ENCODE assay signal across 1 mouse cellular context in the genomic region with DNA sequence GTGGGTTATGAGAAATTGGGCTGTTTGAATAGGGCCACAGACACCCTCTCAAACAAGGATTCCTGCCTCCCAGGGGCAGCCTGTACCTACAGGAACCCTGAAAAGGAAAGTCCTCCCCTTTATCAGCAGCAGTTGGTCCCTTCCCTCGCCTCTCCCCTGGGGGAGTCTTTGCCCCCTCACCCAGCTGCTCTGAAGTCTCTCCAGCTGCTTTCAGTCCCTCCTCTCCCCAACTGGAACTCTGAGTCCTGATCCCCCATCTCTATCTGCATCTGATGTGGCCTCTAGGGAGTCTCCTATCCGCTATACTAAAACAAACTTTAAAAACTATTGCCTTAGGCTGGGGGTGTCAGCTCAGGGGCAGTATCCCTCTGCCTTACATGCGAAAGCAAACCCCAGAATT.
TF ChIP-seq lines count a peak whose summit lies in the region.

No protein-coding gene starts in this region.

TF ChIP-seq in CH12.LX, 34 proteins besides CTCF, POLR2A, EP300 and RAD21 (continued from another document):
- no peak for TF ChIP-seq BHLHE40 (IDR thresholded peaks at IDR 0.05; ENCODE audit: low read depth, low read length)
- TF ChIP-seq JUN (IDR thresholded peaks at IDR 0.05; ENCODE audit: insufficient read depth, low read depth, low read length), result no peak
- no peak for TF ChIP-seq NELFE (IDR thresholded peaks at IDR 0.05; ENCODE audit: low read depth, low read length)
- TF ChIP-seq SIN3A (IDR thresholded peaks at IDR 0.05; ENCODE audit: low read length), result no peak
- TF ChIP-seq MAZ (IDR thresholded peaks at IDR 0.05; ENCODE audit: low read depth, low read length), result no peak
- no peak for TF ChIP-seq MAX (IDR thresholded peaks at IDR 0.05; ENCODE audit: low read length)
- no peak for TF ChIP-seq CHD1 (IDR thresholded peaks at IDR 0.05; ENCODE audit: low read depth, low read length)
- TF ChIP-seq KAT2A (IDR thresholded peaks at IDR 0.05; ENCODE audit: insufficient replicate concordance, low read length), result no peak
